Mouse (Mus musculus) CH12.LX (cell line): ENCODE data around the gene Ablim1.

Experiments
- CTCF ChIP-seq, 2 experiments: IDR thresholded peaks in 1 of 2; conservative IDR thresholded peaks in 1 of 2; 2 replicates each; pipeline ENCODE4 v1.5.1; 2011 to 2012; ENCODE audit warnings: low read depth in 2 of 2, low read length in 2 of 2, improper control_type of control experiment in 1 of 2, inconsistent platforms in 1 of 2, mild to moderate bottlenecking in 1 of 2, moderate library complexity in 1 of 2
- ELF1 ChIP-seq: IDR thresholded peaks from 2 replicates; pipeline ENCODE4 v1.6.1; 2014; ENCODE audit warnings: low read depth, mild to moderate bottlenecking, inconsistent platforms, low read length, improper control_type of control experiment
- GABPA ChIP-seq: IDR thresholded peaks from 2 replicates; pipeline ENCODE4 v1.6.1; 2012; ENCODE audit warnings: low read depth, low read length, improper control_type of control experiment, inconsistent platforms; ENCODE audit not compliant: insufficient replicate concordance
- HCFC1 ChIP-seq: IDR thresholded peaks from 2 replicates; pipeline ENCODE4 v1.6.1; 2012; ENCODE audit warnings: low read depth, mild to moderate bottlenecking, inconsistent platforms, low read length, improper control_type of control experiment
- JUND ChIP-seq: conservative IDR thresholded peaks from 2 replicates; pipeline ENCODE4 v1.6.1; 2011; ENCODE audit warnings: low read depth, low read length, improper control_type of control experiment
- KAT2A ChIP-seq: IDR thresholded peaks from 2 replicates; pipeline ENCODE4 v1.6.1; 2012; ENCODE audit warnings: low read length, improper control_type of control experiment, inconsistent platforms; ENCODE audit not compliant: insufficient replicate concordance
- MAZ ChIP-seq: IDR thresholded peaks from 2 replicates; pipeline ENCODE4 v1.6.1; 2012; ENCODE audit warnings: low read depth, mild to moderate bottlenecking, inconsistent platforms, low read length, improper control_type of control experiment, moderate library complexity
- POLR2A ChIP-seq: IDR thresholded peaks from 2 replicates; pipeline ENCODE4 v1.6.1; 2011; ENCODE audit warnings: low read depth, mild to moderate bottlenecking, improper control_type of control experiment, low read length
- SMC3 ChIP-seq: IDR thresholded peaks from 2 replicates; pipeline ENCODE4 v1.6.1; 2011; ENCODE audit warnings: low read depth, low read length, improper control_type of control experiment
- TBP ChIP-seq: conservative IDR thresholded peaks from 2 replicates; pipeline ENCODE4 v1.6.1; 2011; ENCODE audit warnings: low read depth, low read length, improper control_type of control experiment
- USF2 ChIP-seq: conservative IDR thresholded peaks from 2 replicates; pipeline ENCODE4 v1.6.1; 2011; ENCODE audit warnings: low read depth, low read length, improper control_type of control experiment
- ZC3H11A ChIP-seq: IDR thresholded peaks from 2 replicates; pipeline ENCODE4 v1.6.1; 2012; ENCODE audit warnings: low read depth, mild to moderate bottlenecking, inconsistent platforms, low read length, improper control_type of control experiment

DNA sequence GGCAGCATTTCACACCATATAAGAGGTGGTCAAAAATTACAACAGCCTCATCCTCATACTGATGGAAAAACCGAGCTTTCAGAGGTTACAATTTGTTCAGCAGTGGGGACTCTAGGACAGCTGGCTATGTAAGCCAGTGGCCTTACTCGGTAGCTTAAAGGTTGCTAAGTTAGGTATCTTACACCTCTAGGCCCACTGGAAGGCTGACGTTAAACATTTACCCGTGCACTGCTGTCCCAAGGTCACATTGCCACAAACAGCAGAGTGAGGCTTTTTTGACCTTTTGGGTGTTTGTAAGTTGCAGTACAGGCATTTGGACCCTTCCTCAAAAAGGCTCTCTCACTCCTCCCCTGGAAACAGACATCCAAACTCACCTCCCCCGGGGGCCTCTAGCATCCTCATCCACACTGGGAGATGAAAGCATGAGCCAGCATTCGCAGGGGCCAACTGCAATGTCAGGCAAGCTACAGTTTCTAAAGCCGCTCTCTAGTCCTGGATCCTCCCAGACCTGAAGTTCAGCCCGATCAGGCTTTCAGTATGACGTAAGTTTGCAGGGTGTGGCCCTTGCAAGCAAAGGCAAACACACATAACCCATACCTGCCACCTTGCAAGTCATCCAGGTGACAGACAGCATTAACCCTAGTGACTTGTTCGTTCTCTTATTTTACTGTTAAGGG, 132.7 kb downstream of the Ablim1 start:
- TF ChIP-seq MAZ (no peak), ELF1 (no peak), TBP (no peak), CTCF (conservative IDR thresholded peaks at IDR 0.05 in 1 of 2, IDR thresholded peaks at IDR 0.05 in 1 of 2; ENCODE audit: low read depth in 2 of 2, low read length in 2 of 2) (no peak), GABPA (no peak), USF2 (no peak), HCFC1 (no peak), ZC3H11A (no peak), POLR2A (no peak), KAT2A (no peak), SMC3 (no peak), JUND (no peak)
